Mouse (Mus musculus): ENCODE results near the gene Itgam. TPM values are rescaled to one million over a fixed set of nuclear protein-coding genes. Genes with fewer than 3 reads are reported as not detected.
"Not testable (repeated sequence)": the region's sequence is repeated elsewhere in the genome, so short reads cannot be mapped to it uniquely, and the experiment has no call there.

The Itgam gene
- polyA plus RNA-seq, 1 experiment = 0.25 TPM

GRCm38 (mm10) chr7:128132148-128132547 lies 69.7 kb downstream of the Itgam start:
- H3K27me3 ChIP-seq (ENCODE audit: control insufficient read depth, insufficient read depth, low read length) = no peaks in the 10 kb centered on the region
- no peaks in the 10 kb centered on the region for H3K4me1 ChIP-seq (ENCODE audit: control insufficient read depth, insufficient read depth, low read length)
- no peaks in the 10 kb centered on the region for H3K36me3 ChIP-seq (ENCODE audit: control insufficient read depth, insufficient read depth, low read length)
- TF ChIP-seq CTCF (IDR thresholded peaks at IDR 0.05; ENCODE audit: control insufficient read depth, insufficient read depth, insufficient replicate concordance, low read depth, low read length) = no peak
- TF ChIP-seq POLR2A (IDR thresholded peaks at IDR 0.05; ENCODE audit: control insufficient read depth, low read depth, low read length) = no peak
- H3K27ac ChIP-seq (ENCODE audit: control insufficient read depth, insufficient read depth, low read depth, low read length) = no peak overlapping the region
- H3K4me3 ChIP-seq (ENCODE audit: control insufficient read depth, low read depth, low read length) = no peak overlapping the region

DNA sequence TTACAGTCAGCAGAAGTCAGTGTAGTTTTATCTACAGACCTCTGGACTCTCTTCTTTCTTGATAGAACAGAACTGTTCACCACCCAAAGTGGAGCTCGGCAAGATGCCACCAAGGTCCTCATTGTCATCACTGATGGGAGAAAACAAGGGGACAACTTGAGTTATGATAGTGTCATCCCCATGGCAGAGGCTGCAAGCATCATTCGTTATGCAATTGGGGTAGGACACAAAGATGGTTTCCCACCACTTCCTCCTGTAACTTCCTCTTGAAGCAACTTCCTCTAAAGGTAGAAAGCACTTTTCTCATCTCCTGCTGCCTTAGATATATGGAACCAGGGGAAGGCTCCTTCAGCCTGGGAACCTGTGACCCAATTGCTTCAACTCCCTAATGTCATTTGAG lies 71.2 kb downstream of the Itgam start:
- Histone ChIP-seq H3K4me3 (ENCODE audit: control insufficient read depth, low read depth, low read length) (no peak overlapping the region), H3K27ac (ENCODE audit: control insufficient read depth, insufficient read depth, low read depth, low read length) (no peak overlapping the region), H3K4me1 (ENCODE audit: control insufficient read depth, insufficient read depth, low read length) (no peaks in the 10 kb centered on the region), H3K27me3 (ENCODE audit: control insufficient read depth, insufficient read depth, low read length) (no peaks in the 10 kb centered on the region), H3K36me3 (ENCODE audit: control insufficient read depth, insufficient read depth, low read length) (no peaks in the 10 kb centered on the region)
- no peak for TF ChIP-seq CTCF (IDR thresholded peaks at IDR 0.05; ENCODE audit: control insufficient read depth, insufficient read depth, insufficient replicate concordance, low read depth, low read length)
- TF ChIP-seq POLR2A (IDR thresholded peaks at IDR 0.05; ENCODE audit: control insufficient read depth, low read depth, low read length) = no peak

- no peak for TF ChIP-seq POLR2A (IDR thresholded peaks at IDR 0.05; ENCODE audit: control insufficient read depth, low read depth, low read length)
- TF ChIP-seq CTCF (IDR thresholded peaks at IDR 0.05; ENCODE audit: control insufficient read depth, insufficient read depth, insufficient replicate concordance, low read depth, low read length) = no peak
- no peaks in the 10 kb centered on the region for H3K4me1 ChIP-seq (ENCODE audit: control insufficient read depth, insufficient read depth, low read length)
- no peaks in the 10 kb centered on the region for H3K36me3 ChIP-seq (ENCODE audit: control insufficient read depth, insufficient read depth, low read length)
- no peak overlapping the region for H3K4me3 ChIP-seq (ENCODE audit: control insufficient read depth, low read depth, low read length)
- no peaks in the 10 kb centered on the region for H3K27me3 ChIP-seq (ENCODE audit: control insufficient read depth, insufficient read depth, low read length)
- no peak overlapping the region for H3K27ac ChIP-seq (ENCODE audit: control insufficient read depth, insufficient read depth, low read depth, low read length)
Measured at GRCm38 (mm10) chr7:128136927-128137326, 74.5 kb downstream of the Itgam start.

- TF ChIP-seq CTCF (IDR thresholded peaks at IDR 0.05; ENCODE audit: control insufficient read depth, insufficient read depth, insufficient replicate concordance, low read depth, low read length) = no peak
- TF ChIP-seq POLR2A (IDR thresholded peaks at IDR 0.05; ENCODE audit: control insufficient read depth, low read depth, low read length) = no peak
- Histone ChIP-seq H3K4me3 (ENCODE audit: control insufficient read depth, low read depth, low read length) (no peak overlapping the region), H3K36me3 (ENCODE audit: control insufficient read depth, insufficient read depth, low read length) (no peaks in the 10 kb centered on the region), H3K27ac (ENCODE audit: control insufficient read depth, insufficient read depth, low read depth, low read length) (no peak overlapping the region), H3K4me1 (ENCODE audit: control insufficient read depth, insufficient read depth, low read length) (no peaks in the 10 kb centered on the region), H3K27me3 (ENCODE audit: control insufficient read depth, insufficient read depth, low read length) (no peaks in the 10 kb centered on the region)
Measured at GRCm38 (mm10) chr7:128139611-128140010, 77.2 kb downstream of the Itgam start.

DNA sequence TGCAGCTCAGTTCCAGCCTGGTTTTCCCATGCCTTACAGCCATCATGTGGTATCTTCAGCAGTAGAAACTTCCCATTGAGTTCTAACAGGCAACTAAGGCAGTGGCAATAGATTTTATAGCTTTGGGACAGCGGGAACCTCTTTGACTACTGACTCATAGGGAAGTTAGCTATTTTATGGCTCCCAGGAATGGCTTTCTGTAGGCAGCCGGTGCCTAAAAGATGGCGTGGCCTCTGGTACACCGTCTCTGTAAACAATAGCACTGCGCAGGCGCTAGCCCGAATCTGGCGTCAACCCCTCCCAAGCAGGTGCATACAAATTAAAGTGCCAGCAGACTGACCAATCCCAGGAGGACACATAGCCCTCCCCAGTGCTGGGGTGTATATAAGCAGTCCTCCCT lies 88.5 kb downstream of the Itgam start:
- H3K36me3 ChIP-seq (ENCODE audit: control insufficient read depth, insufficient read depth, low read length) = no peaks in the 10 kb centered on the region
- TF ChIP-seq CTCF (IDR thresholded peaks at IDR 0.05; ENCODE audit: control insufficient read depth, insufficient read depth, insufficient replicate concordance, low read depth, low read length) (no peak), POLR2A (IDR thresholded peaks at IDR 0.05; ENCODE audit: control insufficient read depth, low read depth, low read length) (no peak)
- no peaks in the 10 kb centered on the region for H3K27me3 ChIP-seq (ENCODE audit: control insufficient read depth, insufficient read depth, low read length)
- H3K27ac ChIP-seq (ENCODE audit: control insufficient read depth, insufficient read depth, low read depth, low read length) = no peak overlapping the region
- H3K4me3 ChIP-seq (ENCODE audit: control insufficient read depth, low read depth, low read length) = no peak overlapping the region
- H3K4me1 ChIP-seq (ENCODE audit: control insufficient read depth, insufficient read depth, low read length) = peaks cover 9% of the 10 kb centered on the region

- 0 out of 2 replicates have a peak, but pooled peaks have one; percentile 39 for TF ChIP-seq POLR2A (IDR thresholded peaks at IDR 0.05; ENCODE audit: control insufficient read depth, low read depth, low read length)
- no peak for TF ChIP-seq CTCF (IDR thresholded peaks at IDR 0.05; ENCODE audit: control insufficient read depth, insufficient read depth, insufficient replicate concordance, low read depth, low read length)
- Histone ChIP-seq H3K27ac (ENCODE audit: control insufficient read depth, insufficient read depth, low read depth, low read length) (0 out of 2 replicates have a peak within 1 kb of the TSS, but pooled peaks have one; percentile 8), H3K4me3 (ENCODE audit: control insufficient read depth, low read depth, low read length) (peak within 1 kb of the TSS; percentile 81), H3K36me3 (ENCODE audit: control insufficient read depth, insufficient read depth, low read length) (no peaks in the 10 kb centered on the region), H3K4me1 (ENCODE audit: control insufficient read depth, insufficient read depth, low read length) (peaks cover 9% of the 10 kb centered on the region), H3K27me3 (ENCODE audit: control insufficient read depth, insufficient read depth, low read length) (no peaks in the 10 kb centered on the region)
Measured at GRCm38 (mm10) chr7:128154076-128154475, 91.6 kb downstream of the Itgam start, which contains the start of gene Itgad. Itgad (plus strand) TSS chr7:128154376.

- Histone ChIP-seq H3K27me3 (ENCODE audit: control insufficient read depth, insufficient read depth, low read length) (no peaks in the 10 kb centered on the region), H3K4me1 (ENCODE audit: control insufficient read depth, insufficient read depth, low read length) (peaks cover 9% of the 10 kb centered on the region), H3K36me3 (ENCODE audit: control insufficient read depth, insufficient read depth, low read length) (no peaks in the 10 kb centered on the region), H3K27ac (ENCODE audit: control insufficient read depth, insufficient read depth, low read depth, low read length) (0 out of 2 replicates have a peak overlapping the region, but pooled peaks have one; percentile 8), H3K4me3 (ENCODE audit: control insufficient read depth, low read depth, low read length) (peak overlapping the region; percentile 68)
- TF ChIP-seq CTCF (IDR thresholded peaks at IDR 0.05; ENCODE audit: control insufficient read depth, insufficient read depth, insufficient replicate concordance, low read depth, low read length) (no peak), POLR2A (IDR thresholded peaks at IDR 0.05; ENCODE audit: control insufficient read depth, low read depth, low read length) (no peak)
Measured at GRCm38 (mm10) chr7:128154924-128155323, 92.5 kb downstream of the Itgam start.

DNA sequence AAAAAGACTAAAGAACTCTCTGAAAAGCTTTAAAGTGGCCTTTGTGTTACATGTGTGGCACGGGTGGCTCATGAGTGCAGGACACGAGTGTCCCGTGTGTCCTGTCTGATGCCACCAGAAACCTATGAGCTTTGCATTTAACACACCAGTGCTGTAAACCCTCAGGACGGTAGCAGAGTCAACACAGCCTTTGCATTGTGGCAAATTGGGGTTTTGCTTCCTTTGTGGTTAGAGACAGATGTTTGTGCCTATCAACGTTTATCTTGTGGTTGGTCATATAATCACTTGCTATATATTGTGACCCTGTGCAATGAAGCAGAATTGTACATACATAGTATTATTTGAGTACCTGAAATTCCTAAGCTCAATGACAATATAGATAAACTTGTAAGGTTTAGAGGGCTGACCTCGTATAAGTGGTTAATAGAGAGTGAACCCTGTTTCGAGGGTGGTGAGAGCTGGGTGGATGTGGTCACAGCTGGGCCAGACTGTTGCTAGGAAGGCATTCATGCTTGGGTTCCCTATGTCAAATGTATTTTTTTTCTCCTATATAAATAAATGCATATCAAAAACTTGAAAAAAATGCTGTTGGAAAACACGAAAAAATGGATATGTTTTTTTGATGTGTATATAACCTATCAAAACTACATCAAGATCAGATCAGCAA lies 96.4 kb downstream of the Itgam start:
- H3K27ac ChIP-seq (ENCODE audit: control insufficient read depth, insufficient read depth, low read depth, low read length); H3K4me1 ChIP-seq (ENCODE audit: control insufficient read depth, insufficient read depth, low read length); H3K4me3 ChIP-seq (ENCODE audit: control insufficient read depth, low read depth, low read length); H3K36me3 ChIP-seq (ENCODE audit: control insufficient read depth, insufficient read depth, low read length); H3K27me3 ChIP-seq (ENCODE audit: control insufficient read depth, insufficient read depth, low read length): not testable (repeated sequence)

Measured in testis, adult 2 months (tissue).